Mouse (Mus musculus) CH12.LX (cell line): Measurements from ENCODE around the gene Yipf1. TPM values are rescaled to one million over a fixed set of nuclear protein-coding genes. Genes with fewer than 3 reads are reported as not detected.

Experiments
- DNase-seq: peaks from one replicate; pipeline ENCODE4 v3.0.0-alpha.2; 2013; ENCODE audit errors: extremely low read depth
- H3K27ac ChIP-seq: 2 replicates; pipeline ENCODE4 v1.5.1; 2012; ENCODE audit warnings: low read depth, mild to moderate bottlenecking, control low read depth, moderate library complexity; ENCODE audit not compliant: insufficient read depth
- H3K27me3 ChIP-seq: replicated peaks from 2 replicates; pipeline ENCODE3; 2012; ENCODE audit warnings: inconsistent platforms
- H3K36me3 ChIP-seq, 2 experiments: replicated peaks in 1 of 2; 2 replicates each; pipeline versions ENCODE3 to v1.6.1; 2012; ENCODE audit warnings: inconsistent platforms in 1 of 2, low read length in 1 of 2, mild to moderate bottlenecking in 1 of 2, mixed read lengths in 1 of 2, moderate library complexity in 1 of 2; ENCODE audit not compliant: control insufficient read depth in 1 of 2, insufficient read depth in 1 of 2
- H3K4me1 ChIP-seq, 2 experiments: 2 replicates each; pipeline ENCODE4 v1.6.1; 2012; ENCODE audit warnings: inconsistent platforms in 1 of 2, moderate library complexity in 1 of 2; ENCODE audit not compliant: insufficient read depth in 2 of 2, control insufficient read depth in 1 of 2
- H3K4me2 ChIP-seq: 2 replicates; pipeline ENCODE4 v1.6.1; 2012; ENCODE audit warnings: low read depth, mild to moderate bottlenecking, control low read depth; ENCODE audit not compliant: poor library complexity, insufficient read depth, severe bottlenecking
- H3K4me3 ChIP-seq, 3 experiments: fragments of 150-350 bp in 1 of 3; sonication (generic) in 1 of 3; replicated peaks in 1 of 3; 2 replicates each; pipeline versions ENCODE3 to v1.5.1; 2011 to 2012; ENCODE audit warnings: low read depth in 2 of 3, low read length in 2 of 3, mild to moderate bottlenecking in 2 of 3, moderate library complexity in 2 of 3, control low read depth in 1 of 3, improper control_type of control experiment in 1 of 3, inconsistent platforms in 1 of 3, mixed read lengths in 1 of 3; ENCODE audit not compliant: poor library complexity in 1 of 3
- H3K79me2 ChIP-seq: replicated peaks from 2 replicates; pipeline ENCODE4 v1.6.1; 2012; ENCODE audit warnings: mild to moderate bottlenecking, moderate library complexity; ENCODE audit not compliant: control insufficient read depth, poor library complexity, insufficient read depth, severe bottlenecking; ENCODE audit errors: extremely low read depth
- H3K9ac ChIP-seq: 2 replicates; pipeline ENCODE4 v1.6.1; 2012; ENCODE audit warnings: low read depth, mild to moderate bottlenecking, control low read depth, moderate library complexity; ENCODE audit not compliant: insufficient read depth
- H3K9me3 ChIP-seq: replicated peaks from 2 replicates; pipeline ENCODE3; 2012; ENCODE audit warnings: low read length, inconsistent platforms, mixed read lengths
- CHD1 ChIP-seq: IDR thresholded peaks from 2 replicates; pipeline ENCODE4 v1.6.1; 2012; ENCODE audit warnings: low read depth, low read length, improper control_type of control experiment, inconsistent platforms
- CHD2 ChIP-seq: IDR thresholded peaks from 2 replicates; pipeline ENCODE4 v1.6.1; 2011; ENCODE audit warnings: low read length, improper control_type of control experiment
- E2F4 ChIP-seq: IDR thresholded peaks from 2 replicates; pipeline ENCODE4 v1.6.1; 2011; ENCODE audit warnings: low read depth, low read length, improper control_type of control experiment; ENCODE audit not compliant: insufficient replicate concordance
- ELF1 ChIP-seq: IDR thresholded peaks from 2 replicates; pipeline ENCODE4 v1.6.1; 2014; ENCODE audit warnings: low read depth, mild to moderate bottlenecking, inconsistent platforms, low read length, improper control_type of control experiment
- EP300 ChIP-seq: IDR thresholded peaks from 2 replicates; pipeline ENCODE4 v1.6.1; 2011; ENCODE audit warnings: low read length, improper control_type of control experiment
- GABPA ChIP-seq: IDR thresholded peaks from 2 replicates; pipeline ENCODE4 v1.6.1; 2012; ENCODE audit warnings: low read depth, low read length, improper control_type of control experiment, inconsistent platforms; ENCODE audit not compliant: insufficient replicate concordance
- JUN ChIP-seq: IDR thresholded peaks from 2 replicates; pipeline ENCODE4 v1.6.1; 2011; ENCODE audit warnings: low read depth, mild to moderate bottlenecking, low read length, improper control_type of control experiment, moderate library complexity; ENCODE audit not compliant: insufficient read depth
- JUND ChIP-seq: conservative IDR thresholded peaks from 2 replicates; pipeline ENCODE4 v1.6.1; 2011; ENCODE audit warnings: low read depth, low read length, improper control_type of control experiment
- KAT2A ChIP-seq: IDR thresholded peaks from 2 replicates; pipeline ENCODE4 v1.6.1; 2012; ENCODE audit warnings: low read length, improper control_type of control experiment, inconsistent platforms; ENCODE audit not compliant: insufficient replicate concordance
- MAX ChIP-seq: IDR thresholded peaks from 2 replicates; pipeline ENCODE4 v1.6.1; 2011; ENCODE audit warnings: low read length, improper control_type of control experiment
- MAZ ChIP-seq: IDR thresholded peaks from 2 replicates; pipeline ENCODE4 v1.6.1; 2012; ENCODE audit warnings: low read depth, mild to moderate bottlenecking, inconsistent platforms, low read length, improper control_type of control experiment, moderate library complexity
- MXI1 ChIP-seq: IDR thresholded peaks from 2 replicates; pipeline ENCODE4 v1.6.1; 2011; ENCODE audit warnings: mild to moderate bottlenecking, low read depth, low read length, improper control_type of control experiment
- MYC ChIP-seq: IDR thresholded peaks from 2 replicates; pipeline ENCODE4 v1.6.1; 2011; ENCODE audit warnings: low read depth, mild to moderate bottlenecking, improper control_type of control experiment, low read length
- NELFE ChIP-seq: IDR thresholded peaks from 2 replicates; pipeline ENCODE4 v1.6.1; 2011; ENCODE audit warnings: low read depth, low read length, improper control_type of control experiment
- NRF1 ChIP-seq: IDR thresholded peaks from 2 replicates; pipeline ENCODE4 v1.6.1; 2014; ENCODE audit warnings: low read depth, mild to moderate bottlenecking, inconsistent platforms, low read length, improper control_type of control experiment, moderate library complexity
- PAX5 ChIP-seq: IDR thresholded peaks from 2 replicates; pipeline ENCODE4 v1.6.1; 2012; ENCODE audit warnings: low read length, inconsistent platforms, mixed read lengths
- POLR2A ChIP-seq: IDR thresholded peaks from 2 replicates; pipeline ENCODE4 v1.6.1; 2011; ENCODE audit warnings: low read depth, mild to moderate bottlenecking, improper control_type of control experiment, low read length
- POLR2AphosphoS2 ChIP-seq: IDR thresholded peaks from 2 replicates; pipeline ENCODE4 v1.6.1; 2011; ENCODE audit warnings: low read depth, low read length, improper control_type of control experiment
- RAD21 ChIP-seq: IDR thresholded peaks from 2 replicates; pipeline ENCODE4 v1.6.1; 2011; ENCODE audit warnings: low read depth, mild to moderate bottlenecking, low read length, improper control_type of control experiment, moderate library complexity
- SIN3A ChIP-seq: IDR thresholded peaks from 2 replicates; pipeline ENCODE4 v1.6.1; 2012; ENCODE audit warnings: low read length, improper control_type of control experiment, inconsistent platforms
- TCF12 ChIP-seq: IDR thresholded peaks from 2 replicates; pipeline ENCODE4 v1.6.1; 2014; ENCODE audit warnings: low read depth, mild to moderate bottlenecking, inconsistent platforms, low read length, improper control_type of control experiment
- UBTF ChIP-seq: IDR thresholded peaks from 2 replicates; pipeline ENCODE4 v1.6.1; 2012; ENCODE audit warnings: low read depth, mild to moderate bottlenecking, inconsistent platforms, low read length, improper control_type of control experiment, moderate library complexity
- USF1 ChIP-seq: IDR thresholded peaks from 2 replicates; pipeline ENCODE4 v1.6.1; 2014; ENCODE audit warnings: low read depth, mild to moderate bottlenecking, inconsistent platforms, low read length, improper control_type of control experiment
- ZC3H11A ChIP-seq: IDR thresholded peaks from 2 replicates; pipeline ENCODE4 v1.6.1; 2012; ENCODE audit warnings: low read depth, mild to moderate bottlenecking, inconsistent platforms, low read length, improper control_type of control experiment
- ZKSCAN1 ChIP-seq: IDR thresholded peaks from 2 replicates; pipeline ENCODE4 v1.6.1; 2012; ENCODE audit warnings: low read depth, inconsistent platforms, low read length, improper control_type of control experiment, borderline replicate concordance
- ZNF384 ChIP-seq: IDR thresholded peaks from 2 replicates; pipeline ENCODE4 v1.6.1; 2012; ENCODE audit warnings: low read depth, low read length, improper control_type of control experiment, inconsistent platforms
- dilution Hi-C: fragments of 300-500 bp; cut with MboI; formaldehyde crosslinking; loops from 2 replicates; pipeline ENCODE4 v1.14.3; 2020; ENCODE audit warnings: low sequenced_read_pairs; ENCODE audit not compliant: extremely low pct_unique_long_range_greater_than_20kb, extremely low pct_ligation_motif_present
- in situ Hi-C: fragments of 300-500 bp; cut with MboI; formaldehyde crosslinking; loops from 3 replicates; pipeline ENCODE4 v1.14.3; 2019; ENCODE audit warnings: low sequenced_read_pairs, low pct_ligation_motif_present, low pct_unique_long_range_greater_than_20kb, mixed read lengths
- polyA plus RNA-seq: library from polyadenylated mRNA; unstranded; fragments of >175 nt; gene quantifications from 2 replicates; pipeline ENCODE4 v1.2.1, GENCODE M21; 2012; ENCODE audit warnings: low read depth; ENCODE audit not compliant: insufficient read length
- total RNA-seq, 2 experiments: library from RNA; depleted of rRNA; stranded (reverse); fragments of 300-350 nt in 1 of 2; fragments of >200 nt in 1 of 2; gene quantifications; 2 replicates each; pipeline ENCODE4 v1.2.3; 2012 to 2014

Yipf1 gene
- total and polyA plus RNA-seq, 3 experiments: 47.2 to 60.5 (median 52.8) TPM

- TF ChIP-seq KAT2A: no peak
- no peak for TF ChIP-seq ZC3H11A
Observed at GRCm38 (mm10) chr4:107298071-107298606, 16.0 kb upstream of the Yipf1 start (continued).

- H3K27ac ChIP-seq: no peak overlapping the region
- H3K4me1 ChIP-seq: peaks cover 6 to 35% of the 10 kb centered on the region in 2 experiments; a peak in 3 of 4 replicates
- H3K9ac ChIP-seq: no peak overlapping the region
- no peaks in the 10 kb centered on the region for H3K9me3 ChIP-seq
- H3K4me2 ChIP-seq: no peak overlapping the region
- no peaks in the 10 kb centered on the region for H3K36me3 ChIP-seq
- no peak for DNase-seq
- in situ Hi-C loops (no loop called here), dilution Hi-C loops (no loop called here)
- no peak for TF ChIP-seq CHD2
- no peak for TF ChIP-seq E2F4
- no peak for TF ChIP-seq NRF1
- TF ChIP-seq MAZ: no peak
- TF ChIP-seq UBTF: no peak
- TF ChIP-seq MXI1: no peak
- TF ChIP-seq MYC: no peak
- TF ChIP-seq ZNF384: no peak
- no peak for TF ChIP-seq TCF12
- no peak for TF ChIP-seq KAT2A
- no peak for TF ChIP-seq CHD1
- TF ChIP-seq POLR2AphosphoS2: no peak
- TF ChIP-seq RAD21: no peak
- no peak for TF ChIP-seq ZKSCAN1
- no peak for TF ChIP-seq ZC3H11A
- no peak for TF ChIP-seq POLR2A
- TF ChIP-seq USF1: no peak
- no peak for TF ChIP-seq MAX
- no peak for TF ChIP-seq NELFE
- no peak for TF ChIP-seq ELF1
- H3K4me3 ChIP-seq: no peak overlapping the region
- H3K79me2 ChIP-seq: no peaks in the 10 kb centered on the region
- no peaks in the 10 kb centered on the region for H3K27me3 ChIP-seq
Observed at GRCm38 (mm10) chr4:107299779-107300340, 14.3 kb upstream of the Yipf1 start.

GRCm38 (mm10) chr4:107300371-107300770 is 13.8 kb upstream of the Yipf1 start:
- TF ChIP-seq POLR2AphosphoS2 (no peak), JUND (no peak), GABPA (no peak), PAX5 (no peak), USF1 (no peak), JUN (no peak), MXI1 (no peak), CHD1 (no peak), SIN3A (no peak), ELF1 (no peak), NRF1 (no peak), EP300 (no peak)
- Histone ChIP-seq H3K79me2 (no peaks in the 10 kb centered on the region), H3K4me3 (no peak overlapping the region), H3K27me3 (no peaks in the 10 kb centered on the region), H3K27ac (no peak overlapping the region), H3K9ac (no peak overlapping the region), H3K4me1 (peaks cover 6 to 40% of the 10 kb centered on the region in 2 experiments; a peak in 3 of 4 replicates), H3K4me2 (no peak overlapping the region), H3K36me3 (no peaks in the 10 kb centered on the region), H3K9me3 (no peaks in the 10 kb centered on the region)
- dilution Hi-C loops: no loop called here
- in situ Hi-C loops: no loop called here
- no peak for DNase-seq
